Mouse (Mus musculus) intestine, embryonic 14.5 days (tissue): ENCODE results near the gene Gpr183. TPM values are rescaled to one million over a fixed set of nuclear protein-coding genes. Genes with fewer than 3 reads are reported as not detected.

Source experiments
- ATAC-seq: fragments of 200-750 bp; cut with Nextera tagmentation; replicated peaks from 2 replicates; pipeline ENCODE4 v1.8.0; 2017; ENCODE audit warnings: low read depth, moderate number of reproducible peaks, moderate TSS enrichment, moderate library complexity; ENCODE audit not compliant: low FRiP score, low TSS enrichment
- DNase-seq: peaks from one replicate; pipeline ENCODE4 v3.0.0-alpha.2; 2018; ENCODE audit warnings: low spot score
- H3K27ac ChIP-seq: fragments of 300-500 bp; sonication (generic); 2 replicates; pipeline ENCODE4 v1.5.1; 2014; ENCODE audit warnings: low read depth, mild to moderate bottlenecking, control low read depth
- H3K27me3 ChIP-seq: fragments of 300-500 bp; sonication (generic); replicated peaks from 2 replicates; pipeline ENCODE4 v1.6.1; 2014; ENCODE audit warnings: low read length, control low read depth; ENCODE audit not compliant: control insufficient read depth, insufficient read depth
- H3K36me3 ChIP-seq: fragments of 300-500 bp; sonication (generic); 2 replicates; pipeline ENCODE4 v1.6.1; 2014; ENCODE audit warnings: low read length, control low read depth; ENCODE audit not compliant: control insufficient read depth, insufficient read depth
- H3K4me1 ChIP-seq: fragments of 300-500 bp; sonication (generic); replicated peaks from 2 replicates; pipeline ENCODE4 v1.6.1; 2014; ENCODE audit warnings: low read length, control low read depth, mixed read lengths; ENCODE audit not compliant: control insufficient read depth, insufficient read depth
- H3K4me2 ChIP-seq: fragments of 300-500 bp; sonication (generic); 2 replicates; pipeline ENCODE4 v1.6.1; 2014; ENCODE audit warnings: low read length
- H3K4me3 ChIP-seq: fragments of 300-500 bp; sonication (generic); 2 replicates; pipeline ENCODE4 v1.5.1; 2014; ENCODE audit warnings: low read depth, low read length, control low read depth, mixed read lengths
- H3K9ac ChIP-seq: fragments of 300-500 bp; sonication (generic); 2 replicates; pipeline ENCODE4 v1.6.1; 2014; ENCODE audit warnings: mild to moderate bottlenecking, low read length
- H3K9me3 ChIP-seq: fragments of 300-500 bp; sonication (generic); 2 replicates; pipeline ENCODE4 v1.6.1; 2016; ENCODE audit warnings: low read length, control low read depth; ENCODE audit not compliant: control insufficient read depth
- WGBS: fragments of 180-500 bp; shearing (Covaris S2); extraction: QIAGEN DNeasy Blood & Tissue Kit; methylation state at CpG from one replicate; pipeline ENCODE4 v1.1.7; 2014; 5-methylcytosine and 5-hydroxymethylcytosine counted together
- polyA plus RNA-seq: library from polyadenylated mRNA; unstranded; fragments of >200 nt; fragmentation: Nextera tagmentation; extraction: Ambion mirVana; gene quantifications from 2 replicates; pipeline ENCODE4 v1.2.1, GENCODE M21; 2014

Gpr183 gene
- polyA plus RNA-seq, 1 experiment from 2014 or later, result 3.4 TPM

- H3K9me3 ChIP-seq, result no peaks in the 10 kb centered on the region
- no peak overlapping the region for H3K9ac ChIP-seq
- 82% methylated on average over 13 of the region's 13 CpGs for WGBS
- H3K4me1 ChIP-seq, result no peaks in the 10 kb centered on the region
- ATAC-seq (no peak), DNase-seq (no peak)
- H3K27ac ChIP-seq, result no peak overlapping the region
- H3K27me3 ChIP-seq, result no peaks in the 10 kb centered on the region
- H3K36me3 ChIP-seq, result peaks cover 28% of the 10 kb centered on the region
- H3K4me3 ChIP-seq, result no peak overlapping the region
- no peak overlapping the region for H3K4me2 ChIP-seq
Measured at GRCm38 (mm10) chr14:121992395-121993280, 27.6 kb upstream of the Gpr183 start.

- Histone ChIP-seq H3K4me3 (no peak overlapping the region), H3K9me3 (no peaks in the 10 kb centered on the region), H3K27me3 (no peaks in the 10 kb centered on the region), H3K9ac (no peak overlapping the region), H3K36me3 (peaks cover 22% of the 10 kb centered on the region), H3K27ac (no peak overlapping the region), H3K4me2 (no peak overlapping the region), H3K4me1 (no peaks in the 10 kb centered on the region)
- ATAC-seq (no peak), DNase-seq (no peak)
Measured at GRCm38 (mm10) chr14:121991921-121992320, 26.9 kb upstream of the Gpr183 start.

GRCm38 (mm10) chr14:121990897-121991296, 25.9 kb upstream of the Gpr183 start:
- DNase-seq, result no peak
- H3K4me1 ChIP-seq, result no peaks in the 10 kb centered on the region
- 81% methylated on average over 6 of the region's 6 CpGs for WGBS
- no peak overlapping the region for H3K27ac ChIP-seq
- no peak for ATAC-seq
- H3K4me3 ChIP-seq, result no peak overlapping the region
- H3K4me2 ChIP-seq, result no peak overlapping the region
- H3K27me3 ChIP-seq, result no peaks in the 10 kb centered on the region
- no peak overlapping the region for H3K9ac ChIP-seq
- H3K9me3 ChIP-seq, result no peaks in the 10 kb centered on the region
- peaks cover 16% of the 10 kb centered on the region for H3K36me3 ChIP-seq

GRCm38 (mm10) chr14:121989869-121990268, 24.9 kb upstream of the Gpr183 start:
- H3K4me1 ChIP-seq, result no peaks in the 10 kb centered on the region
- no peak overlapping the region for H3K27ac ChIP-seq
- WGBS, result 92% methylated on average over 3 of the region's 3 CpGs
- H3K9me3 ChIP-seq, result no peaks in the 10 kb centered on the region
- ATAC-seq (no peak), DNase-seq (no peak)
- no peak overlapping the region for H3K9ac ChIP-seq
- no peaks in the 10 kb centered on the region for H3K27me3 ChIP-seq
- H3K36me3 ChIP-seq, result peaks cover 9% of the 10 kb centered on the region
- H3K4me2 ChIP-seq, result no peak overlapping the region
- H3K4me3 ChIP-seq, result no peak overlapping the region

GRCm38 (mm10) chr14:121989331-121989730, 24.3 kb upstream of the Gpr183 start:
- Histone ChIP-seq H3K36me3 (peaks cover 4% of the 10 kb centered on the region; the same call in 1 of the 2 replicates), H3K9ac (no peak overlapping the region), H3K27me3 (no peaks in the 10 kb centered on the region), H3K9me3 (no peaks in the 10 kb centered on the region), H3K4me1 (no peaks in the 10 kb centered on the region), H3K4me2 (no peak overlapping the region), H3K27ac (no peak overlapping the region), H3K4me3 (no peak overlapping the region)
- no peak for DNase-seq
- WGBS, result 86% methylated on average over 3 of the region's 3 CpGs
- no peak for ATAC-seq

GRCm38 (mm10) chr14:121987691-121988090, 22.7 kb upstream of the Gpr183 start:
- Histone ChIP-seq H3K4me3 (no peak overlapping the region), H3K9me3 (no peaks in the 10 kb centered on the region), H3K4me2 (no peak overlapping the region), H3K27ac (no peak overlapping the region), H3K27me3 (no peaks in the 10 kb centered on the region), H3K9ac (no peak overlapping the region), H3K36me3 (no peaks in the 10 kb centered on the region; the same call in 1 of the 2 replicates), H3K4me1 (peaks cover 6% of the 10 kb centered on the region; the same call in 1 of the 2 replicates)
- WGBS, result 82% methylated on average over 4 of the region's 4 CpGs
- DNase-seq, result no peak
- no peak for ATAC-seq

- Histone ChIP-seq H3K9me3 (no peaks in the 10 kb centered on the region), H3K27me3 (no peaks in the 10 kb centered on the region), H3K9ac (no peak overlapping the region), H3K36me3 (no peaks in the 10 kb centered on the region; the same call in 1 of the 2 replicates), H3K4me2 (no peak overlapping the region), H3K27ac (no peak overlapping the region), H3K4me1 (peaks cover 6% of the 10 kb centered on the region; the same call in 1 of the 2 replicates), H3K4me3 (no peak overlapping the region)
- 72% methylated on average over 1 of the region's 1 CpGs for WGBS
- DNase-seq, result no peak
- no peak for ATAC-seq
Measured at GRCm38 (mm10) chr14:121987287-121987686, 22.3 kb upstream of the Gpr183 start.

- ATAC-seq (no peak), DNase-seq (no peak)
- no peak overlapping the region for H3K4me3 ChIP-seq
- 79% methylated on average over 6 of the region's 6 CpGs for WGBS
- no peak overlapping the region for H3K9ac ChIP-seq
- no peaks in the 10 kb centered on the region for H3K9me3 ChIP-seq
- H3K4me2 ChIP-seq, result no peak overlapping the region
- no peaks in the 10 kb centered on the region for H3K27me3 ChIP-seq
- H3K27ac ChIP-seq, result no peak overlapping the region
- H3K36me3 ChIP-seq, result no peaks in the 10 kb centered on the region; the same call in 1 of the 2 replicates
- H3K4me1 ChIP-seq, result peaks cover 6% of the 10 kb centered on the region; the same call in 1 of the 2 replicates
Measured at GRCm38 (mm10) chr14:121986028-121986427, 21.0 kb upstream of the Gpr183 start.

- no peak overlapping the region for H3K4me2 ChIP-seq
- no peak overlapping the region for H3K4me3 ChIP-seq
- no peaks in the 10 kb centered on the region for H3K27me3 ChIP-seq
- peaks cover 6% of the 10 kb centered on the region; the same call in 1 of the 2 replicates for H3K4me1 ChIP-seq
- no peak overlapping the region for H3K9ac ChIP-seq
- H3K36me3 ChIP-seq, result no peaks in the 10 kb centered on the region; the same call in 1 of the 2 replicates
- WGBS, result 77% methylated on average over 3 of the region's 3 CpGs
- no peak overlapping the region for H3K27ac ChIP-seq
- DNase-seq (no peak), ATAC-seq (no peak)
- no peaks in the 10 kb centered on the region for H3K9me3 ChIP-seq
Measured at GRCm38 (mm10) chr14:121985477-121985876, 20.5 kb upstream of the Gpr183 start.
